Mouse (Mus musculus) stomach, postnatal 0 days (tissue): Measurements from ENCODE around the gene Hspb11.

Experiments
- CTCF ChIP-seq: IDR thresholded peaks from 2 replicates; pipeline ENCODE4 v1.5.1; 2016; ENCODE audit warnings: antibody characterized with exemption, low read depth, mild to moderate bottlenecking, moderate library complexity
- EP300 ChIP-seq: optimal IDR thresholded peaks from 2 replicates; pipeline ENCODE3; 2016; ENCODE audit warnings: antibody characterized with exemption

DNA sequence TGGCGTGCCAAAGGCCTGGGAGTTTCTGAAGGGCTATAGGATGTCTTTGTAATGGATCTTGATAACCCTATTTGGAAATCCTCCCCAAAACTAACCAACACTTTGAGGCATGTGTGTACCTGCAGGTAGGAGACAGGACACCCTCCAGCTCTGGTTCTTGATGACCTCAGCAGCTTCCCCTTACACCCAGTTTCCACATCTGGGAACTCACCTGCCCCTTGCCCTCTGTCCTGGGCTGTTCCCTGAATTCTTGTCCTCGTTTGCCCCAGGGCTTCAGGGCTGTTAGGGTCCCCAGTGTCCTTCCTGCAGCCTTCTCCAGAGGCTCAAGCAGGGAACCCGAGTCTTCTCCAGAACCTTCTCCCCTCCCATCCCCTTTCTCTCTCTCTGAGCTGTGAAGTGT is 50.1 kb downstream of the Hspb11 start:
- no peak for TF ChIP-seq CTCF
- no peak for TF ChIP-seq EP300
